ENCODE assay signal across 15 mouse cellular contexts in the genomic region with DNA sequence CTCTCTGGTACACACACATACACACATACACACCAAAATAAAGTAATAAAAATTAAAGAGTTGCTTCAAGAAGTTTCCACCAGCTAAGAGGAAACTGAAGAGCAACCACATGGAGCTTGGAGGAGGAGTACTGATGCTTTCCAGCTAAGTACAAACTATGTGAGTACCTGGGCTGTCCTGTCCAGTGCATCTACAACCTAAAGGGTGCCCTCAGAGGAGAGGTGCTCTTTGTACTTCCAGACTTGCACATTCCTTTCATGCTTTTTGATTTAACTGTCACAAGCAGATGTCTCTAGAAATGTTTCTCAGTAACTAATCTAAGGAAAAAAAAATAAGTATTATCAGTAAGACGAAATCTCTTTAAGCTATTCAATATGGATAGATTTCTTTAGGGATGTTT.
"Had no signal": no experiment of that assay in that cellular context is flagged by ENCODE, and none has a peak within 500 bp of the region (broad histone marks: within the 10 kb centered on the region; RNA-seq: fewer than 3 reads in every experiment).

No protein-coding gene starts in this region.

- H3K9me3 ChIP-seq: lung, embryonic 15.5 days; midbrain, embryonic 13.5 days; midbrain, embryonic 15.5 days; neural tube, embryonic 12.5 days; stomach, embryonic 15.5 days had no signal

- H3K36me3 ChIP-seq: midbrain, embryonic 15.5 days; stomach, embryonic 15.5 days had no signal

- H3K27me3 ChIP-seq: lung, embryonic 15.5 days; megakaryocyte, embryonic 14.5 days; midbrain, embryonic 13.5 days; midbrain, embryonic 15.5 days; neural tube, embryonic 12.5 days; stomach, embryonic 15.5 days had no signal

- H3K4me2 ChIP-seq: midbrain, embryonic 11.5 days; midbrain, embryonic 13.5 days; midbrain, embryonic 15.5 days; neural tube, embryonic 12.5 days; stomach, embryonic 15.5 days had no signal

- H3K9ac ChIP-seq: liver, postnatal 0 days; lung, embryonic 15.5 days; midbrain, embryonic 13.5 days; midbrain, embryonic 15.5 days; neural tube, embryonic 12.5 days; stomach, embryonic 15.5 days had no signal

- H3K4me3 ChIP-seq: lung, embryonic 15.5 days; megakaryocyte, embryonic 14.5 days; midbrain, embryonic 13.5 days; midbrain, embryonic 15.5 days; neural tube, embryonic 12.5 days; stomach, embryonic 15.5 days had no signal

- DNase-seq: liver, postnatal 0 days; lung, adult 2 months; lung, postnatal 14 days; right cerebral cortex, postnatal 14 days; thymus, adult 2 months; thymus, postnatal 25 days; thymus, postnatal 4 days had no signal

- ATAC-seq: liver, postnatal 0 days; midbrain, embryonic 13.5 days; midbrain, embryonic 15.5 days had no signal

- H3K27ac ChIP-seq: lung, embryonic 15.5 days; midbrain, embryonic 13.5 days; midbrain, embryonic 15.5 days; neural tube, embryonic 12.5 days; stomach, embryonic 15.5 days; stomach, postnatal 0 days had no signal

- H3K4me1 ChIP-seq: lung, embryonic 15.5 days; midbrain, embryonic 13.5 days; midbrain, embryonic 15.5 days; neural tube, embryonic 12.5 days; stomach, embryonic 15.5 days had no signal
